In the genomic region with DNA sequence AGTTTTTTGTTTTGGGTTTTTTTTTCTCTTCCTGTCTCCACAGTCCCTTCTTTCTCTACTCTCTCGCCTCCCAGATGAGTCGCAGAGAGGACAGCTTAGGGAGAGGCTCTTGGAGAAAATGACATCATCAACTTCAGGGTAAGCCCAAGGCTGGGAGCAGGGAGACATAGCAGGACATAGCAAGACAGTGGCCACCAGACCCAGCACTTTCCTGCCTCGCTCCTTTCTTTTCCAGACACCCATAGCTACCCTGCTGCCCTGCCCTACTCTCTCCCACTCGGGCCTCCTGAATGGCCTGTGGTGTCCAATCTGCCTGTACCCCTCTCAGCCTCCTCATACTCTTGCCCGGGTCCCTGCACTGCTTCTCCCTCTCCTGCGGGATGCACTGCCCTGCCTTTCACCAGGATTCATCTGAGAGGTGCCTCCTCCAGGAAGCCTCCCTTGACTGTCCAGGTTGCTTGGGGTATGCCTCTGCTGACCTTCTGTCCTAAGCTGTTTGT, we compare ENCODE assay signal across 9 mouse cellular contexts.
DNase-seq lines count a peak whose midpoint lies in the region; ATAC-seq lines count a peak whose summit lies in the region.
"Had no signal": no experiment of that assay in that cellular context is flagged by ENCODE, and none has a peak within 500 bp of the region (broad histone marks: within the 10 kb centered on the region; RNA-seq: fewer than 3 reads in every experiment).

No protein-coding gene starts in this region.

- H3K4me2 ChIP-seq in liver, embryonic 12.5 days, result no peak overlapping the region
- no peak overlapping the region for H3K4me2 ChIP-seq in liver, embryonic 11.5 days
- H3K4me2 ChIP-seq: liver, embryonic 15.5 days had no signal

- no peak overlapping the region for H3K4me3 ChIP-seq in liver, embryonic 12.5 days
- no peak overlapping the region for H3K4me3 ChIP-seq in liver, embryonic 11.5 days (ENCODE audit: low read depth, low read length)
- H3K4me3 ChIP-seq in limb, embryonic 10.5 days, result no peak overlapping the region
- H3K4me3 ChIP-seq: liver, embryonic 15.5 days had no signal

- no peaks in the 10 kb centered on the region for H3K9me3 ChIP-seq in liver, embryonic 12.5 days (replicated peaks)
- H3K9me3 ChIP-seq in liver, embryonic 11.5 days (ENCODE audit: control insufficient read depth, low read length), result no peaks in the 10 kb centered on the region
- no peaks in the 10 kb centered on the region for H3K9me3 ChIP-seq in limb, embryonic 10.5 days (replicated peaks)
- H3K9me3 ChIP-seq: liver, embryonic 15.5 days had no signal

- no peaks in the 10 kb centered on the region for H3K36me3 ChIP-seq in liver, embryonic 12.5 days
- no peaks in the 10 kb centered on the region for H3K36me3 ChIP-seq in liver, embryonic 11.5 days (ENCODE audit: control insufficient read depth, insufficient read depth, low read length)
- no peaks in the 10 kb centered on the region for H3K36me3 ChIP-seq in limb, embryonic 10.5 days
- H3K36me3 ChIP-seq: liver, embryonic 15.5 days had no signal

- no peaks in the 10 kb centered on the region for H3K27me3 ChIP-seq in liver, embryonic 12.5 days (replicated peaks)
- H3K27me3 ChIP-seq in liver, embryonic 11.5 days (replicated peaks; ENCODE audit: control insufficient read depth, insufficient read depth, low read length), result no peaks in the 10 kb centered on the region
- peaks cover 18% of the 10 kb centered on the region; the same call in 1 of the 2 replicates for H3K27me3 ChIP-seq in limb, embryonic 10.5 days (ENCODE audit: low read depth, poor library complexity, severe bottlenecking)
- H3K27me3 ChIP-seq: liver, embryonic 15.5 days had no signal

- 0 out of 2 replicates have a peak overlapping the region, but pooled peaks have one; percentile 5 for H3K27ac ChIP-seq in liver, embryonic 12.5 days
- no peak overlapping the region for H3K27ac ChIP-seq in liver, embryonic 11.5 days (ENCODE audit: low read depth, low read length)
- 0 out of 2 replicates have a peak overlapping the region, but pooled peaks have one; percentile 57 for H3K27ac ChIP-seq in limb, embryonic 10.5 days
- H3K27ac ChIP-seq: liver, embryonic 15.5 days had no signal

- WGBS in liver, embryonic 12.5 days (ENCODE audit: insufficient replicate concordance), result 53% methylated on average over 6 of the region's 6 CpGs
- 61% methylated on average over 6 of the region's 6 CpGs for whole genome bisulfite sequencing in liver, embryonic 11.5 days
- 67% methylated on average over 6 of the region's 6 CpGs for WGBS in limb, embryonic 10.5 days

- no peak overlapping the region for H3K9ac ChIP-seq in liver, embryonic 12.5 days
- no peak overlapping the region for H3K9ac ChIP-seq in liver, embryonic 11.5 days (ENCODE audit: low read depth, low read length)
- H3K9ac ChIP-seq: liver, embryonic 15.5 days had no signal

- no peak for ATAC-seq in liver, embryonic 12.5 days
- no peak for ATAC-seq in liver, embryonic 11.5 days (replicated peaks; ENCODE audit: low FRiP score)

- DNase-seq in adrenal gland, postnatal 25 days, result peak; percentile 10
- no peak for DNase-seq in adrenal gland, postnatal 10 days
- DNase-seq in liver, embryonic 11.5 days (ENCODE audit: low spot score), result no peak
- peak; percentile 54 for DNase-seq in NIH3T3 (ENCODE audit: low read depth)
- DNase-seq in limb, embryonic 10.5 days (ENCODE audit: low spot score), result no peak
- no peak for DNase-seq in embryo, embryonic 10 days (ENCODE audit: low spot score)
- DNase-seq in cerebellum, postnatal 14 days, result no peak

- H3K4me1 ChIP-seq in liver, embryonic 12.5 days, result peaks cover 14% of the 10 kb centered on the region
- H3K4me1 ChIP-seq in liver, embryonic 11.5 days (replicated peaks; ENCODE audit: control insufficient read depth, insufficient read depth, low read length), result peaks cover 12% of the 10 kb centered on the region
- peaks cover 82% of the 10 kb centered on the region for H3K4me1 ChIP-seq in limb, embryonic 10.5 days

Comparison
In these comparisons a context has a peak if more than half of its experiments do, and no peak if none do; other contexts are left out.
1. DNase-seq: peak in adrenal gland, postnatal 25 days (single experiment) and NIH3T3 (single experiment); none in adrenal gland, postnatal 10 days (single experiment), liver, embryonic 11.5 days (single experiment), limb, embryonic 10.5 days (single experiment), embryo, embryonic 10 days (single experiment) and cerebellum, postnatal 14 days (0 of 2).